Mouse (Mus musculus) liver, postnatal 0 days (tissue): ENCODE measurements around the gene Ift57. TPM values are rescaled to one million over a fixed set of nuclear protein-coding genes. Genes with fewer than 3 reads are reported as not detected.

Experiments used
- ATAC-seq: fragments of 200-750 bp; cut with Nextera tagmentation; 2 replicates; pipeline ENCODE4 v1.8.0; 2017; ENCODE audit warnings: mild to moderate bottlenecking, moderate library complexity
- DNase-seq: peaks from one replicate; pipeline ENCODE4 v3.0.0-alpha.2; 2016
- H3K27ac ChIP-seq: fragments of 300-500 bp; sonication (generic); 2 replicates; pipeline ENCODE4 v1.5.1; 2014; ENCODE audit warnings: antibody characterized with exemption, moderate library complexity, mild to moderate bottlenecking, low read depth
- H3K27me3 ChIP-seq: fragments of 300-500 bp; sonication (generic); 2 replicates; pipeline ENCODE4 v1.6.1; 2014; ENCODE audit warnings: low read length, control low read depth, mixed read lengths; ENCODE audit not compliant: insufficient read depth
- H3K36me3 ChIP-seq: fragments of 300-500 bp; sonication (generic); replicated peaks from 2 replicates; pipeline ENCODE4 v1.6.1; 2014; ENCODE audit warnings: mild to moderate bottlenecking, control low read depth, low read length, moderate library complexity, mixed read lengths; ENCODE audit not compliant: insufficient read depth
- H3K4me1 ChIP-seq: fragments of 300-500 bp; sonication (generic); 2 replicates; pipeline ENCODE4 v1.6.1; 2014; ENCODE audit warnings: antibody characterized with exemption, mild to moderate bottlenecking, control low read depth; ENCODE audit not compliant: insufficient read depth
- H3K4me2 ChIP-seq: fragments of 300-500 bp; sonication (generic); 2 replicates; pipeline ENCODE4 v1.6.1; 2014; ENCODE audit warnings: low read depth, mild to moderate bottlenecking, low read length, moderate library complexity, mixed read lengths
- H3K4me3 ChIP-seq: fragments of 300-500 bp; sonication (generic); 2 replicates; pipeline ENCODE4 v1.5.1; 2014; ENCODE audit warnings: low read depth, low read length
- H3K9ac ChIP-seq: fragments of 300-500 bp; sonication (generic); replicated peaks from 2 replicates; pipeline ENCODE4 v1.6.1; 2014; ENCODE audit warnings: mild to moderate bottlenecking, moderate library complexity
- H3K9me3 ChIP-seq: fragments of 300-500 bp; sonication (generic); 2 replicates; pipeline ENCODE4 v1.6.1; 2016; ENCODE audit warnings: mild to moderate bottlenecking, control low read depth, low read length, mixed read lengths
- CTCF ChIP-seq: sonication (generic); IDR thresholded peaks from 2 replicates; pipeline ENCODE4 v1.5.1; 2016; ENCODE audit warnings: antibody characterized with exemption, low read depth
- EP300 ChIP-seq: IDR thresholded peaks from 2 replicates; pipeline ENCODE4 v1.6.1; 2016; ENCODE audit warnings: antibody characterized with exemption, low read depth, mild to moderate bottlenecking
- WGBS: fragments of 180-500 bp; shearing (Covaris S2); extraction: QIAGEN DNeasy Blood & Tissue Kit; methylation state at CpG from one replicate; pipeline ENCODE4 v1.1.7; 2014; ENCODE audit not compliant: insufficient replicate concordance; 5-methylcytosine and 5-hydroxymethylcytosine counted together
- polyA plus RNA-seq: library from polyadenylated mRNA; unstranded; fragments of >200 nt; fragmentation: Nextera tagmentation; extraction: Ambion mirVana; gene quantifications from 2 replicates; pipeline ENCODE4 v1.2.1, GENCODE M21; 2015

The Ift57 gene
- polyA plus RNA-seq, 1 experiment from 2014 or later: 4.0 TPM

- DNase-seq (no peak), ATAC-seq (no peak)
- no peaks in the 10 kb centered on the region for H3K27me3 ChIP-seq
- H3K4me3 ChIP-seq: no peak overlapping the region
- no peaks in the 10 kb centered on the region for H3K36me3 ChIP-seq
- 32% methylated on average over 5 of the region's 5 CpGs for WGBS
- 0 out of 2 replicates have a peak overlapping the region, but pooled peaks have one; percentile 18 for H3K4me2 ChIP-seq
- no peaks in the 10 kb centered on the region for H3K9me3 ChIP-seq
- no peak for TF ChIP-seq CTCF
- 0 out of 2 replicates have a peak, but pooled peaks have one; percentile 24 for TF ChIP-seq EP300
- peak overlapping the region; percentile 49 for H3K27ac ChIP-seq
- no peak overlapping the region for H3K9ac ChIP-seq
- peaks cover 42% of the 10 kb centered on the region for H3K4me1 ChIP-seq
Observed at GRCm38 (mm10) chr16:49781556-49782156, 82.6 kb downstream of the Ift57 start.

- Histone ChIP-seq H3K4me2 (no peak overlapping the region), H3K27ac (no peak overlapping the region), H3K4me3 (no peak overlapping the region), H3K36me3 (no peaks in the 10 kb centered on the region), H3K9me3 (no peaks in the 10 kb centered on the region), H3K4me1 (peaks cover 37% of the 10 kb centered on the region), H3K9ac (no peak overlapping the region), H3K27me3 (no peaks in the 10 kb centered on the region)
- TF ChIP-seq EP300: no peak
- no peak for TF ChIP-seq CTCF
- no peak for DNase-seq
- no peak for ATAC-seq
Observed at GRCm38 (mm10) chr16:49783369-49783768, 84.3 kb downstream of the Ift57 start.

GRCm38 (mm10) chr16:49786116-49786515, 87.1 kb downstream of the Ift57 start:
- no peaks in the 10 kb centered on the region for H3K9me3 ChIP-seq
- DNase-seq: no peak
- H3K4me2 ChIP-seq: no peak overlapping the region
- no peaks in the 10 kb centered on the region for H3K27me3 ChIP-seq
- no peak overlapping the region for H3K4me3 ChIP-seq
- no peaks in the 10 kb centered on the region for H3K36me3 ChIP-seq
- no peak overlapping the region for H3K27ac ChIP-seq
- ATAC-seq: no peak
- peaks cover 36% of the 10 kb centered on the region for H3K4me1 ChIP-seq
- 88% methylated on average over 6 of the region's 6 CpGs for WGBS
- H3K9ac ChIP-seq: no peak overlapping the region
- TF ChIP-seq CTCF: no peak
- TF ChIP-seq EP300: no peak

GRCm38 (mm10) chr16:49787714-49788113, 88.7 kb downstream of the Ift57 start:
- no peak for DNase-seq
- 81% methylated on average over 5 of the region's 5 CpGs for WGBS
- peak overlapping the region; percentile 40; the same call in 1 of the 2 replicates for H3K27ac ChIP-seq

GRCm38 (mm10) chr16:49790575-49791465, 91.8 kb downstream of the Ift57 start:
- H3K27ac ChIP-seq: peak overlapping the region; percentile 66
- H3K27me3 ChIP-seq: no peaks in the 10 kb centered on the region
- no peak overlapping the region for H3K4me3 ChIP-seq
- TF ChIP-seq EP300 (no peak), CTCF (no peak)
- DNase-seq (no peak), ATAC-seq (peak; percentile 30; the same call in 1 of the 2 replicates)
- no peak overlapping the region; the same call in 1 of the 2 replicates for H3K9ac ChIP-seq
- peak overlapping the region; percentile 20 for H3K4me2 ChIP-seq
- H3K4me1 ChIP-seq: peaks cover 41% of the 10 kb centered on the region
- no peaks in the 10 kb centered on the region for H3K9me3 ChIP-seq
- H3K36me3 ChIP-seq: no peaks in the 10 kb centered on the region
- 48% methylated on average over 9 of the region's 9 CpGs for WGBS

More at GRCm38 (mm10) chr16:49787714-49788113, 88.7 kb downstream of the Ift57 start:
- H3K4me3 ChIP-seq: no peak overlapping the region
- TF ChIP-seq EP300 (no peak), CTCF (no peak)
- peaks cover 38% of the 10 kb centered on the region for H3K4me1 ChIP-seq
- no peak overlapping the region; the same call in 1 of the 2 replicates for H3K4me2 ChIP-seq
- peak; percentile 66; the same call in 1 of the 2 replicates for ATAC-seq
- no peaks in the 10 kb centered on the region for H3K36me3 ChIP-seq
- H3K9me3 ChIP-seq: no peaks in the 10 kb centered on the region
- H3K27me3 ChIP-seq: no peaks in the 10 kb centered on the region
- H3K9ac ChIP-seq: no peak overlapping the region

GRCm38 (mm10) chr16:49792446-49792878, 93.4 kb downstream of the Ift57 start:
- no peak for TF ChIP-seq CTCF
- TF ChIP-seq EP300: no peak
- 44% methylated on average over 9 of the region's 9 CpGs for WGBS
- DNase-seq: no peak
- Histone ChIP-seq H3K27me3 (no peaks in the 10 kb centered on the region), H3K4me1 (peaks cover 47% of the 10 kb centered on the region), H3K4me2 (peak overlapping the region; percentile 2; the same call in 1 of the 2 replicates), H3K27ac (peak overlapping the region; percentile 66), H3K9ac (peak overlapping the region; percentile 58), H3K9me3 (no peaks in the 10 kb centered on the region), H3K4me3 (no peak overlapping the region), H3K36me3 (no peaks in the 10 kb centered on the region)
- peak; percentile 47 for ATAC-seq
